Mouse (Mus musculus) hindbrain, embryonic 15.5 days (tissue): Measurements from ENCODE around the gene Tnfaip2. TPM values are rescaled to one million over a fixed set of nuclear protein-coding genes. Genes with fewer than 3 reads are reported as not detected.
A peak's percentile ranks its signal among the peaks of the same experiment; 100 is the strongest.

Source experiments
- ATAC-seq: fragments of 200-750 bp; cut with Nextera tagmentation; 2 replicates; pipeline ENCODE4 v1.8.0; 2017; ENCODE audit warnings: low read depth, moderate number of reproducible peaks, moderate TSS enrichment; ENCODE audit not compliant: low FRiP score
- H3K27ac ChIP-seq: fragments of 300-500 bp; sonication (generic); replicated peaks from 2 replicates; pipeline ENCODE4 v1.5.1; 2015; ENCODE audit warnings: mild to moderate bottlenecking, inconsistent platforms
- H3K27me3 ChIP-seq: fragments of 300-500 bp; sonication (generic); 2 replicates; pipeline ENCODE4 v1.6.1; 2015; ENCODE audit warnings: control low read depth, inconsistent platforms
- H3K36me3 ChIP-seq: fragments of 300-500 bp; sonication (generic); 2 replicates; pipeline ENCODE4 v1.6.1; 2015; ENCODE audit warnings: control low read depth, inconsistent platforms
- H3K4me1 ChIP-seq: fragments of 300-500 bp; sonication (generic); replicated peaks from 2 replicates; pipeline ENCODE4 v1.6.1; 2015; ENCODE audit warnings: control low read depth, inconsistent platforms
- H3K4me2 ChIP-seq: fragments of 300-500 bp; sonication (generic); 2 replicates; pipeline ENCODE4 v1.6.1; 2015; ENCODE audit warnings: moderate library complexity, mild to moderate bottlenecking, inconsistent platforms
- H3K4me3 ChIP-seq: fragments of 300-500 bp; sonication (generic); 2 replicates; pipeline ENCODE4 v1.5.1; 2015; ENCODE audit warnings: mild to moderate bottlenecking, inconsistent platforms
- H3K9ac ChIP-seq: fragments of 300-500 bp; sonication (generic); 2 replicates; pipeline ENCODE4 v1.6.1; 2015; ENCODE audit warnings: inconsistent platforms
- H3K9me3 ChIP-seq: fragments of 300-500 bp; sonication (generic); 2 replicates; pipeline ENCODE4 v1.6.1; 2016; ENCODE audit warnings: control low read depth, inconsistent platforms
- WGBS: fragments of 180-500 bp; shearing (Covaris S2); methylation state at CpG from one replicate; pipeline ENCODE4 v1.1.7; 2015; 5-methylcytosine and 5-hydroxymethylcytosine counted together
- polyA plus RNA-seq: library from polyadenylated mRNA; unstranded; fragments of >200 nt; fragmentation: Nextera tagmentation; extraction: Ambion mirVana; gene quantifications from 2 replicates; pipeline ENCODE4 v1.2.1, GENCODE M21; 2015

Gene Tnfaip2
- 0.49 and 1.6 TPM in 2 replicates for polyA plus RNA-seq

GRCm38 (mm10) chr12:111442309-111443010, at the start of gene Tnfaip2:
Tnfaip2 (plus strand) TSS chr12:111442469.
- Histone ChIP-seq H3K4me3 (peak within 1 kb of the TSS; percentile 33), H3K27ac (no peak within 1 kb of the TSS), H3K36me3 (no peaks in the 10 kb centered on the region), H3K9me3 (no peaks in the 10 kb centered on the region), H3K4me2 (peak within 1 kb of the TSS; percentile 73), H3K27me3 (peaks cover 73% of the 10 kb centered on the region), H3K4me1 (peaks cover 23% of the 10 kb centered on the region), H3K9ac (no peak within 1 kb of the TSS)
- peak; percentile 56; the same call in 1 of the 2 replicates for ATAC-seq
- WGBS, result under 1% methylated on average over 48 of the region's 48 CpGs

GRCm38 (mm10) chr12:111394008-111394407, 48.3 kb upstream of the Tnfaip2 start:
- Histone ChIP-seq H3K4me1 (no peaks in the 10 kb centered on the region), H3K27me3 (no peaks in the 10 kb centered on the region), H3K4me2 (no peak overlapping the region), H3K9me3 (no peaks in the 10 kb centered on the region), H3K27ac (no peak overlapping the region), H3K36me3 (no peaks in the 10 kb centered on the region), H3K4me3 (no peak overlapping the region), H3K9ac (no peak overlapping the region)
- no peak for ATAC-seq
- 88% methylated on average over 6 of the region's 6 CpGs for WGBS

GRCm38 (mm10) chr12:111396997-111397396, 45.3 kb upstream of the Tnfaip2 start:
- Histone ChIP-seq H3K9me3 (no peaks in the 10 kb centered on the region), H3K9ac (no peak overlapping the region), H3K4me3 (no peak overlapping the region), H3K4me2 (no peak overlapping the region), H3K27ac (no peak overlapping the region), H3K36me3 (no peaks in the 10 kb centered on the region), H3K4me1 (no peaks in the 10 kb centered on the region), H3K27me3 (no peaks in the 10 kb centered on the region)
- 74% methylated on average over 5 of the region's 5 CpGs for WGBS
- no peak for ATAC-seq

GRCm38 (mm10) chr12:111401454-111402184, 40.6 kb upstream of the Tnfaip2 start:
- no peak overlapping the region for H3K4me2 ChIP-seq
- H3K27me3 ChIP-seq, result peaks cover 6% of the 10 kb centered on the region; the same call in 1 of the 2 replicates
- H3K36me3 ChIP-seq, result no peaks in the 10 kb centered on the region
- H3K9ac ChIP-seq, result no peak overlapping the region
- ATAC-seq, result peak; percentile 65; the same call in 1 of the 2 replicates
- no peak overlapping the region for H3K4me3 ChIP-seq
- H3K27ac ChIP-seq, result no peak overlapping the region
- WGBS, result 26% methylated on average over 15 of the region's 15 CpGs
- no peaks in the 10 kb centered on the region for H3K9me3 ChIP-seq
- H3K4me1 ChIP-seq, result peaks cover 2% of the 10 kb centered on the region

- Histone ChIP-seq H3K9ac (no peak overlapping the region), H3K9me3 (no peaks in the 10 kb centered on the region), H3K4me3 (no peak overlapping the region), H3K36me3 (no peaks in the 10 kb centered on the region), H3K27me3 (peaks cover 15% of the 10 kb centered on the region), H3K27ac (no peak overlapping the region), H3K4me1 (peaks cover 17% of the 10 kb centered on the region), H3K4me2 (no peak overlapping the region)
- 58% methylated on average over 10 of the region's 10 CpGs for WGBS
- no peak for ATAC-seq
Observed at GRCm38 (mm10) chr12:111404880-111405279, 37.4 kb upstream of the Tnfaip2 start.

- WGBS, result 2% methylated on average over 23 of the region's 24 CpGs
- Histone ChIP-seq H3K9me3 (no peaks in the 10 kb centered on the region), H3K9ac (no peak within 1 kb of the TSS), H3K36me3 (no peaks in the 10 kb centered on the region), H3K4me3 (peak within 1 kb of the TSS; percentile 19), H3K27ac (no peak within 1 kb of the TSS), H3K4me1 (peaks cover 23% of the 10 kb centered on the region), H3K4me2 (peak within 1 kb of the TSS; percentile 44), H3K27me3 (peaks cover 15% of the 10 kb centered on the region)
- ATAC-seq, result no peak
Observed at GRCm38 (mm10) chr12:111406622-111407021, 35.6 kb upstream of the Tnfaip2 start, which contains the start of gene Lbhd2. Lbhd2 (plus strand) TSS chr12:111406809.

GRCm38 (mm10) chr12:111409583-111409982, 32.7 kb upstream of the Tnfaip2 start:
- H3K9me3 ChIP-seq, result no peaks in the 10 kb centered on the region
- peak; percentile 35; the same call in 1 of the 2 replicates for ATAC-seq
- peaks cover 15% of the 10 kb centered on the region for H3K27me3 ChIP-seq
- H3K36me3 ChIP-seq, result no peaks in the 10 kb centered on the region
- H3K9ac ChIP-seq, result no peak overlapping the region
- no peak overlapping the region for H3K4me3 ChIP-seq
- WGBS, result 11% methylated on average over 5 of the region's 5 CpGs
- H3K4me2 ChIP-seq, result no peak overlapping the region
- peaks cover 34% of the 10 kb centered on the region for H3K4me1 ChIP-seq
- H3K27ac ChIP-seq, result no peak overlapping the region

GRCm38 (mm10) chr12:111411631-111412355, 30.5 kb upstream of the Tnfaip2 start:
- Histone ChIP-seq H3K4me1 (peaks cover 33% of the 10 kb centered on the region), H3K9ac (no peak overlapping the region), H3K27ac (no peak overlapping the region), H3K4me3 (no peak overlapping the region), H3K4me2 (no peak overlapping the region), H3K9me3 (no peaks in the 10 kb centered on the region), H3K36me3 (no peaks in the 10 kb centered on the region), H3K27me3 (peaks cover 7% of the 10 kb centered on the region)
- no peak for ATAC-seq
- 77% methylated on average over 8 of the region's 8 CpGs for WGBS

GRCm38 (mm10) chr12:111412581-111413284, 29.5 kb upstream of the Tnfaip2 start:
- 22% methylated on average over 12 of the region's 12 CpGs for WGBS
- Histone ChIP-seq H3K4me1 (peaks cover 35% of the 10 kb centered on the region), H3K9ac (peak overlapping the region; percentile 36), H3K36me3 (no peaks in the 10 kb centered on the region), H3K4me2 (peak overlapping the region; percentile 58), H3K27me3 (no peaks in the 10 kb centered on the region), H3K4me3 (peak overlapping the region; percentile 31), H3K9me3 (no peaks in the 10 kb centered on the region), H3K27ac (no peak overlapping the region)
- ATAC-seq, result no peak; the same call in 1 of the 2 replicates

GRCm38 (mm10) chr12:111413300-111413699, 29.0 kb upstream of the Tnfaip2 start:
- no peaks in the 10 kb centered on the region for H3K9me3 ChIP-seq
- H3K4me3 ChIP-seq, result peak overlapping the region; percentile 31
- peak overlapping the region; percentile 58 for H3K4me2 ChIP-seq
- H3K9ac ChIP-seq, result peak overlapping the region; percentile 36
- H3K4me1 ChIP-seq, result peaks cover 35% of the 10 kb centered on the region
- peak; percentile 66 for ATAC-seq
- WGBS, result 1% methylated on average over 21 of the region's 21 CpGs
- H3K27me3 ChIP-seq, result no peaks in the 10 kb centered on the region
- no peaks in the 10 kb centered on the region for H3K36me3 ChIP-seq
- no peak overlapping the region for H3K27ac ChIP-seq
